Mouse (Mus musculus): ENCODE measurements around the gene Cad. TPM values are rescaled to one million over a fixed set of nuclear protein-coding genes. Genes with fewer than 3 reads are reported as not detected.
"Not testable (repeated sequence)": the region's sequence is repeated elsewhere in the genome, so short reads cannot be mapped to it uniquely, and the experiment has no call there.

Gene Cad
- total and polyA plus RNA-seq, 2 experiments from 2014 or later: 5.4 to 24.6 TPM

DNA sequence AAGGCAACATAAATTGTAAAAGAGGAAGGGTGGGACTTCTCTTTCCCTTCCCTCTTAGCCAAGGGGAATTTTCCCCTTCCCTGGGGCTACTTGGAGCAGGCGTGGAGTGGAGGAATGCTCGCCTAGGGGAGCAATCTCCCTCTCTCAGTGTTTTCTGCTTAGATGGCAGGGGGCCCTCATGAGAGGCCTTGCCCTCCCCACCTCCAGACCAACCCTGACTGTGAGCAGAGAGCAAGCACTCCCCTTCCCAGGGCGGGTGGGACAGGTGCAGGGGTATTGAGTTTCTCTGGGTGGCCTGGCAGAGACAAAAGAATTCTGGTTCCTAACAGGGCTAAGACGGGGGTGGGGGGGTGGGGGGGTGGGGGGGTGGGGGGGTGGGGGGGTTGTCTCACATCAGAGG is 31.3 kb upstream of the Cad start:
- Histone ChIP-seq H3K27me3 (ENCODE audit: control insufficient read depth, insufficient read depth, low read length) (no peaks in the 10 kb centered on the region), H3K9me3 (replicated peaks; ENCODE audit: control insufficient read depth, low read length) (no peaks in the 10 kb centered on the region), H3K4me3 (ENCODE audit: low read depth, low read length) (no peak overlapping the region), H3K36me3 (replicated peaks; ENCODE audit: control insufficient read depth, insufficient read depth, low read length) (no peaks in the 10 kb centered on the region), H3K9ac (replicated peaks; ENCODE audit: low read depth, low read length) (no peak overlapping the region), H3K4me2 (ENCODE audit: low read depth, low read length) (no peak overlapping the region), H3K27ac (ENCODE audit: low read depth) (no peak overlapping the region), H3K4me1 (ENCODE audit: control insufficient read depth, insufficient read depth) (no peaks in the 10 kb centered on the region)
- WGBS: 17% methylated on average over 4 of the region's 4 CpGs
- DNase-seq (ENCODE audit: low spot score) (no peak), ATAC-seq (ENCODE audit: insufficient read depth, low read depth) (no peak)
- no peak for TF ChIP-seq CTCF (IDR thresholded peaks at IDR 0.05; ENCODE audit: low read depth)
- no peak for TF ChIP-seq EP300 (IDR thresholded peaks at IDR 0.05; ENCODE audit: low read depth)

DNA sequence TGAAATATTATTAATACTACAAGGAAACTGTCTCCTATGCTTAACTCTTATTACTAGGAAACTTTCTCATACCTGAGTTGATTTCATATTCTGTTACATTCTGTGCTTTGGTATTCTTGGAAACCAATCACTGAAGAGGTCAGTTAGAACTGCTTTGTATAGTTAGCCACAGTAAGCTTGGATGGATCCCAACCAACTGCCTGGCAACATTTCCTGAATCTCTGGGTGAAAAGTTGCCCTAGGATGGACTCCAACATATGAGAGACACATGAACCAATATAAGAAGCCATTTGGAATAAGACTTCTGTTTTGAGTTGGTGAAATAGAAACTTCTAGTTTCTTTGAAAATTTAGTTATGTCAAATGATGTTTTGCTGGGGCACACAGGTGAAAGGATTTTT is 29.9 kb upstream of the Cad start:
- no peaks in the 10 kb centered on the region for H3K4me1 ChIP-seq (ENCODE audit: control insufficient read depth, insufficient read depth)
- no peaks in the 10 kb centered on the region for H3K36me3 ChIP-seq (replicated peaks; ENCODE audit: control insufficient read depth, insufficient read depth, low read length)
- H3K9ac ChIP-seq (replicated peaks; ENCODE audit: low read depth, low read length): no peak overlapping the region
- no peak for ATAC-seq (ENCODE audit: insufficient read depth, low read depth)
- no peak overlapping the region for H3K4me2 ChIP-seq (ENCODE audit: low read depth, low read length)
- DNase-seq (ENCODE audit: low spot score): no peak
- TF ChIP-seq CTCF (IDR thresholded peaks at IDR 0.05; ENCODE audit: low read depth) (no peak), EP300 (IDR thresholded peaks at IDR 0.05; ENCODE audit: low read depth) (no peak)
- no peaks in the 10 kb centered on the region for H3K27me3 ChIP-seq (ENCODE audit: control insufficient read depth, insufficient read depth, low read length)
- no peaks in the 10 kb centered on the region for H3K9me3 ChIP-seq (replicated peaks; ENCODE audit: control insufficient read depth, low read length)
- H3K27ac ChIP-seq (ENCODE audit: low read depth): no peak overlapping the region
- no peak overlapping the region for H3K4me3 ChIP-seq (ENCODE audit: low read depth, low read length)

DNA sequence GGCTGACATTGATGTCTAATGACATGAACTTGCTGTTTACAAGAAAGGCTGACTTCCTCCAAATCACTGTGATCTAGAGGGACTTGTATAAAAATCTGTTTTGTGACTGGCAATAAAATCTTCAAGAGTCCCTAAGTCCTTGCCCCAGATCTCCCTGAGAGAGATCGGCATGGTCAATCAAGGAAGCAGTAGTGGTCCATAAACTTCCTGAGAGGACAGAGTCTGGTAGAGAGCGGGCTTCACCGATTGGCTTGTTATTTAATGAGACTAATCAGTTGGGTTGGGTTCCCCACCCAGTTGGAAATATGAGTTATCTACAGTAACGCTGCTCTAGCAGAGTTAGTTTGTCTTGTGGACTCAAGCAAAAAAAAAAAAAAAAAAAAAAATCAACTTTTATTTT is 23.7 kb upstream of the Cad start:
- WGBS: 83% methylated on average over 4 of the region's 4 CpGs
- Histone ChIP-seq H3K9me3 (replicated peaks; ENCODE audit: control insufficient read depth, low read length) (no peaks in the 10 kb centered on the region), H3K4me3 (ENCODE audit: low read depth, low read length) (no peak overlapping the region), H3K9ac (replicated peaks; ENCODE audit: low read depth, low read length) (no peak overlapping the region), H3K27me3 (ENCODE audit: control insufficient read depth, insufficient read depth, low read length) (no peaks in the 10 kb centered on the region), H3K4me2 (ENCODE audit: low read depth, low read length) (no peak overlapping the region), H3K4me1 (ENCODE audit: control insufficient read depth, insufficient read depth) (no peaks in the 10 kb centered on the region), H3K27ac (ENCODE audit: low read depth) (no peak overlapping the region), H3K36me3 (replicated peaks; ENCODE audit: control insufficient read depth, insufficient read depth, low read length) (no peaks in the 10 kb centered on the region)
- DNase-seq (ENCODE audit: low spot score) (no peak), ATAC-seq (ENCODE audit: insufficient read depth, low read depth) (no peak)
- TF ChIP-seq EP300 (IDR thresholded peaks at IDR 0.05; ENCODE audit: low read depth) (no peak), CTCF (IDR thresholded peaks at IDR 0.05; ENCODE audit: low read depth) (no peak)

DNA sequence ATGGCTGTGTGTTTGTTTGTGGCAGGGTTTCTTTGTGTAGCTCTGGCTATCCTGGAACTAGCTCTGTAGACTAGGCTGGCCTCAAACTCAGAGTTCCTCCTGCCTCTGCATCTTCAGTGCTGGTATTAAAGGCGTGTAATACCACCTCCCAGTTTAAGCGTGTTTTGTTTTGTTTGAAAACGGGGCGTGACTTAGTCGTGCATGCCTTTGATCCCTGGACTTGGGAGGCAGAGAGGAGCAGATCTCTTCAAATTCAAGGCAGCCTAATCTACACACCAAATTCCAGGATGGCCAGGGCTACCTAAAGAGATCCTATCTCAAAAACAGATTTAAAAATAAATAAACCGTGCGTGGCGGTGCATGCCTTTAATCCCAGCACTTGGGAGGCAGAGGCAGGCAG is 23.1 kb upstream of the Cad start:
- no peak overlapping the region for H3K4me3 ChIP-seq (ENCODE audit: low read depth, low read length)
- ATAC-seq (ENCODE audit: insufficient read depth, low read depth) (no peak), DNase-seq (ENCODE audit: low spot score) (no peak)
- no peak overlapping the region for H3K27ac ChIP-seq (ENCODE audit: low read depth)
- H3K9me3 ChIP-seq (replicated peaks; ENCODE audit: control insufficient read depth, low read length): no peaks in the 10 kb centered on the region
- H3K36me3 ChIP-seq (replicated peaks; ENCODE audit: control insufficient read depth, insufficient read depth, low read length): no peaks in the 10 kb centered on the region; the same call in 1 of the 2 replicates
- 82% methylated on average over 8 of the region's 8 CpGs for WGBS
- H3K4me1 ChIP-seq (ENCODE audit: control insufficient read depth, insufficient read depth): no peaks in the 10 kb centered on the region
- H3K27me3 ChIP-seq (ENCODE audit: control insufficient read depth, insufficient read depth, low read length): no peaks in the 10 kb centered on the region
- no peak overlapping the region for H3K4me2 ChIP-seq (ENCODE audit: low read depth, low read length)
- no peak for TF ChIP-seq EP300 (IDR thresholded peaks at IDR 0.05; ENCODE audit: low read depth)
- no peak for TF ChIP-seq CTCF (IDR thresholded peaks at IDR 0.05; ENCODE audit: low read depth)
- H3K9ac ChIP-seq (replicated peaks; ENCODE audit: low read depth, low read length): no peak overlapping the region

DNA sequence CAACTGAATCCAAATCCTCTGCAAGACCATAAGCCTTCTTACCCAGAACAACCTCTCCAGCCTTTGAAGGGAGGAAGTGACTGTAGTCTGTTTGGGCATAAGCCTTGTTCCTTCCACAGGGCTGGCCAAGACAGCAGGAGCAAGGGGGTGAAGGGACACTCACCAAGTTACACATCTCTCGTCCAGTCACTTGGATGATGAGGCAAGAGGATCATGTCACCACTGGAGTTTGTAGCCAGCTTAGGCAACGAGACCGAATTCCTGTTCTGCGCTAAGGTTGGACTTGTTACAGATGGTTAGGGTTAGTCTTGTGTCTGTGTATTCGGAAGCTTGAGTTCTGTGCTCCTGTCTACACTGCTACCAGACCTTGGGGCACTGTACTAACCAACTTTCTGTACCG is 19.9 kb upstream of the Cad start:
- H3K36me3 ChIP-seq (replicated peaks; ENCODE audit: control insufficient read depth, insufficient read depth, low read length): peaks cover 19% of the 10 kb centered on the region
- H3K4me1 ChIP-seq (ENCODE audit: control insufficient read depth, insufficient read depth): no peaks in the 10 kb centered on the region
- TF ChIP-seq CTCF (IDR thresholded peaks at IDR 0.05; ENCODE audit: low read depth) (no peak), EP300 (IDR thresholded peaks at IDR 0.05; ENCODE audit: low read depth) (no peak)
- ATAC-seq (ENCODE audit: insufficient read depth, low read depth) (no peak), DNase-seq (ENCODE audit: low spot score) (no peak)
- H3K4me3 ChIP-seq (ENCODE audit: low read depth, low read length): no peak overlapping the region
- H3K27me3 ChIP-seq (ENCODE audit: control insufficient read depth, insufficient read depth, low read length): no peaks in the 10 kb centered on the region
- H3K27ac ChIP-seq (ENCODE audit: low read depth): no peak overlapping the region
- no peak overlapping the region for H3K9ac ChIP-seq (replicated peaks; ENCODE audit: low read depth, low read length)
- H3K4me2 ChIP-seq (ENCODE audit: low read depth, low read length): no peak overlapping the region
- H3K9me3 ChIP-seq (replicated peaks; ENCODE audit: control insufficient read depth, low read length): no peaks in the 10 kb centered on the region
- WGBS: 88% methylated on average over 6 of the region's 6 CpGs

DNA sequence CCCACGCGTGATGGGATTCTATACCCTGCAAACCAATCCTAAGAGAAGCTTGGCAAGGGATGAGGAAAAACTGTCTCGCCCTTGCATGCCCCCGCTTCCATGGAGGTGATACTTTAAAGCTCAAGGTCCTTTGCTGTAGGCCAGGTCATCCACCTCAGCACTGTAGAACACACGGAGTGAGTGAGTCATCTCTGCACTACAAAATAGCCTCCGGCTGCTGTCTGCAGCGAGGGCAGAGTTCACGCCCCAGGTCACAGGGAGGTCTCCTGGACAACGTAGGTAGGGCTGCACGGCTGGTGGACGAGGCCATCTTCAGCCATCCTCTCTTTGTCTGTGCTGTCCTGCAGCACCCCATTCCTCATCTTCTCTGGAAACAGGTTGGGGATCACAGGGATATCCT is 18.0 kb upstream of the Cad start:
- H3K9me3 ChIP-seq (replicated peaks; ENCODE audit: control insufficient read depth, low read length); ATAC-seq (ENCODE audit: insufficient read depth, low read depth): not testable (repeated sequence)

More for the DNA sequence above, 18.0 kb upstream of the Cad start:
- not testable (repeated sequence) for H3K27ac ChIP-seq (ENCODE audit: low read depth); H3K4me2 ChIP-seq (ENCODE audit: low read depth, low read length); H3K4me3 ChIP-seq (ENCODE audit: low read depth, low read length); H3K27me3 ChIP-seq (ENCODE audit: control insufficient read depth, insufficient read depth, low read length); DNase-seq (ENCODE audit: low spot score); H3K4me1 ChIP-seq (ENCODE audit: control insufficient read depth, insufficient read depth); H3K9ac ChIP-seq (replicated peaks; ENCODE audit: low read depth, low read length)
- WGBS: 85% methylated on average over 11 of the region's 11 CpGs
- peaks cover 28% of the 10 kb centered on the region for H3K36me3 ChIP-seq (replicated peaks; ENCODE audit: control insufficient read depth, insufficient read depth, low read length)

All from heart, postnatal 0 days (tissue).